Mouse (Mus musculus): Measurements from ENCODE around the gene Srrm3.

Gene Srrm3

DNA sequence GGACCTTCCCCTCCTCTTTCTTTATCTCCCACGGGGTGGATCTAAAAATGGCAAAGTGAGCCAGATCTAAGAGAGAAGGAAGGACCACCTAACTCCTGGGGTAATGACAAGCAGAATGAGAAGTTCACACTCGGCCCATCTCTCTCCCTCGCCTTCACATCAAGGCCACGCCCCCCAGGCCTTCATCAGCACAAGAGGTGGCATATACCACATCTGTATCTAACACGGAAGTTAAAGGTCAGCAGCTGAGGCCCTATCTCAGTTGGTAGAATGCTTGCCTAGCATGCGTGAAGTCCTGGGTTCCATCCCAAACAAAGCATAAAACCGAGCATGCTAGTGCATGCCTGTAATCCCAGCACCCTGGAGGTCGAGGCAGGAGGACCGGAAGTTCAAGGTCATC is 67.1 kb downstream of the Srrm3 start:
- no peak for DNase-seq

DNA sequence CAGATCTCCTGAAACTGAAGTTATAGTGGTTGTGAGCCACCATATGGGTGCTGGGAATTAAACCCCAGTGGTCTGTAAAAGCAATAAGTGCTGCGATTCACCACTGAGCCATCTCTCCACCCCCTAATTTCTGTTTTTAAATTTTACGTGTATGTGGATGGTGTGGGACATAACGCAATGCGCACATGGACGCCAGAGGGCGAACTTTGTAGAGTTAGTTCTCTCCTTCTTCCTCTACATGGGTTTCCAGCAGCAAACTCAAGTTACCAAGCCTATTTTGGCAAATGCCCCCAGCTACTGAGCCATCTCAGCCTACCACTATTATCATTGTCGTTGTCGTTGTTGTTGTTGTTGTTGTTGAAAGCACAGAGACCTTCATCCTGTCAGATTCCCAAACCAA is 70.5 kb downstream of the Srrm3 start:
- peak; percentile 77 for DNase-seq

DNA sequence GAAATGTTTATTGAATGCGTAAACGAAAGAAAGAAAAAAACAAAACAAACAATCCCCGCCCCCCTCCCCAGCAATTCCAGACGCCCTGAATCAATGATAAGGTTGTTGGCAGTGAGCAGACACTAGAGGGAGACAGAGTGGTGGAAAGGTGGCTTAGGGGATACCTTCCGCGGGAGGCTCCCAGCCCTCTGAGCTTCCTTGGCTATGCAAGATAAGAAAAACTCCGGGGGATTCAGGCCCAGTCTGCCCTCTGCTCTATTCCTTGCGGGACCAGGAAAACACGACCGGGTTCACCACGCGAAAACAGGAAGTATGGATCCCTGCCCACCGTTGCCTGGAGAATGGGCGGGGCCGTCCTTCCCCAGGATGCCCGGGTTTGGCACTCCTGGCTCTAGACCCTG is 71.1 kb downstream of the Srrm3 start:
- peak; percentile 49 for DNase-seq

DNA sequence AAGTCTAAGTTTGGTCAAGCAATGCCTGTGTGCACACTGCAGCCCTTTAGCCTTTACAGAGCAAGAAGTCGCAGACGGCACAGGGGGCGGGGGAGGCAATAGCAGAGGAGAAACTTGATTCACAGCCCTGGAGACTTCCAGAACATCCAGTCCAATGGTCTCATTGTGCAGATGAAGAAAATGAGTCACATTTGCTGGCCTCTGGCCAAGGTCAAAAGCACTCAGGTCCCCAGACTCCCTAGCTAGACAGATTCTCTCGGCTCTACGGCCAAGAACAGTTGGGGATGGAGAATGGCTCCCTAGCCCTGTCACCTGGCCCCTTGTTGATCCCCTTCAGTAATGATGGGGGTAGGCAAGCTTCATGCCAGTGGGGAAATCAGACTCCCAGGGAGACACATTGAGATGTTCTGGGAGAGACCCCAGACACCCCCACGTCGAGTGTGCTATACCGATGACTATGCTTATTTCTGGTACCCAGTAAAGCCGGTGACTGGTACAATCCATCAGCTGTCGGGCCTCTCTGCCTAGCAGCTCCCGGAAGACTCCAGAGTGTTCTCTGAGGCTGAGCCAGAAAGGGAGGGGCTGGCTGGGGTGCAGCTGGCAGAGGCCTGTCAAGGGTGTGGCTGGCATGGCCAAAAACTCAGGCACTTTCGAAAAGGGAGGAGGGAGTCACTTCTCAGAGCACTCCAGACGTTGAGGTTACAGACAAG is 72.9 kb downstream of the Srrm3 start:
- DNase-seq, result no peak

DNA sequence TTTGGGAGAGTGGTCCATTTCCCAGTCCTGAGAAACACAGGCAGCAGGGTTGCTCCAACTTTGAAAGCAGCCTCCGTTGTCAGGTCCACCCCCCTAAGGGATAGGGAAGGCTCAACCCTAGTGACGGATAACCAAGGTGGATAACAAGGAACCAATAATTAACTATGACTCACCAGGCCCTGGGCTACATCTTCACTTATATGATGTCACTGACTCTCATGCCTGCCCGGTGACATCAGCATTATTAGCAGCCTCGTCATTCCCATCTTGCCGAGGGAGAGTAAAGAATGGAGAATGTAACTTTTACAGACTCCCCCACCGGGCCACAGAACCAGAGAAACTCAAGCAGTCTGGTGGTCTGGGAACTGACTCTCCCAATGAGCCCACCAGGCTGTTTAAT is 78.0 kb downstream of the Srrm3 start:
- no peak for DNase-seq

DNA sequence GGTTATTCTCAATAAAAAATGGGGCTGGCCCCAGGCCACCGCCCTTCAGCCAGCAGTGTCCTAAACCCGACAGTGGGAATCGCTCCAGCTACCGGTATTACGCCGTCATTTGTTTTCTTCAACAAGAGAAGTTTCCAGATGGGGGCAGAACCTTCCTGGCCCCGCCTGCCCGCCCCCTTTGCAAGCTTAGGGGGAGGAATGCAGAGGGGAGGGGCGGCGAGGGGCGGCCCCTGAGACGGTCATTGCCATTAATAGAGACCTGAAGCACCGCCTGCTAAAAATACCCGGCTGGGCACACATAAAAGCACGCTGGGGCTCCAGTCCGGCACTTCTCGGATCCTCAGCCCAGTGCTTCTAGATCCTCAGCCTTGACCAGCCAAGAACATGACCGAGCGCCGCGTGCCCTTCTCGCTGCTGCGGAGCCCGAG is 81.0 kb downstream of the Srrm3 start, which contains the start of gene Hspb1:
Hspb1 (plus strand) TSS at position 245 of the 428 bp plus-strand sequence.
- DNase-seq, result no peak

DNA sequence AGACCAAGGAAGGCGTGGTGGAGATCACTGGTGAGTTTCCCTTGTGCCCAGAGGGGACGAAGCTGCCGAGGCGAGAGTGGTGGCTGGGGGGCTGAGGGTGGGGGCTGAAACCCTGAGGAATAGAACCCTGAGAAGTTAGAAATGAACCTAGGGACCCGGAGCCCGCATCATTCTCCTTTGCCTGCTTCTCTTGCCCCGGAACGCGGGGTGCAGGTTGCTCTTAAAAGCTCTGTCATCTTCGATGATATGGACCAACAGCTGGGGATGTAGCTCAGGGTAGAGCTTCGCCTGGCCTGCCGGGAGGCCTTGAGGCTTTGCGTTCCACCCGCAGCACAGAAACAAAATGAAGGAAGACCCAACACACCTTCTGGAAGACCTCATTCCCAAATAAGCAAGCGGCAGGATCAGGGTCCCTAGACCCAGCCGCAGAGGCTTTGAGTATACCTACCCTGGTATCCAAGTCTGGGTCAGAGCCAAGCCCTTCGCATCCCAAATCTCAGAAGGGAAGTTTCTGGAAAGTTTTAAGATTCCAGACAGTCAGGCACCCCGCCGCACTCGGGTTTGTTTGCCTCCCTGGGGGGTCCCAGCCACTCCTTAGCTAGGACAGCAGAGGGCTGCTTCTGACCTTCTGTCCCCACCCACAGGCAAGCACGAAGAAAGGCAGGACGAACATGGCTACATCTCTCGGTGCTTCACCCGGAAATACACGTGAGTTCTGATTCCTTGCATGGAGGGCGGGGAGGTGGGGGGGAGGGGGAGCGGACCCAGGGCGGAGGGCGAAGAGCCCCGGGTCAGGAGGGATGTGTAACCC is 81.9 kb downstream of the Srrm3 start:
- DNase-seq, result no peak

DNA sequence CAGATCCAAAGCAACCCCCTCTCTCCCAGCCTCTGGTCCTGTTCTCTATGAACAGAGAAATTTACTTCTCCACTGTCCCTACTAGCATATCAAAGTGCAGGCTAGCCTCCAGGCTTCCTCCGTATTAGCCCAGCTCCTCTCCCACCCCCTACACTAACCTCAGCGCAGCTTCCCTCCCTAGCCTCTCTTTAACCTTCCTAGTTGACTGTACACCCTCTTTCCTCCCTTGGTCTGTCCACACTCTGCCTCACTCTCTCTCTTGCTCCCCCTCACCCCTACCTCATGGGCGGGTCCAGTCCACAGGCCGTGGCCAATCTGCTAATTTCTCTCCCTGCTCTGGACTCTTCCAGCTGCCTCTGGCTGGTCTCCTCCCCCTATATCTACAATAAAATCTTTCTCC is 83.6 kb downstream of the Srrm3 start:
- no peak for DNase-seq

DNA sequence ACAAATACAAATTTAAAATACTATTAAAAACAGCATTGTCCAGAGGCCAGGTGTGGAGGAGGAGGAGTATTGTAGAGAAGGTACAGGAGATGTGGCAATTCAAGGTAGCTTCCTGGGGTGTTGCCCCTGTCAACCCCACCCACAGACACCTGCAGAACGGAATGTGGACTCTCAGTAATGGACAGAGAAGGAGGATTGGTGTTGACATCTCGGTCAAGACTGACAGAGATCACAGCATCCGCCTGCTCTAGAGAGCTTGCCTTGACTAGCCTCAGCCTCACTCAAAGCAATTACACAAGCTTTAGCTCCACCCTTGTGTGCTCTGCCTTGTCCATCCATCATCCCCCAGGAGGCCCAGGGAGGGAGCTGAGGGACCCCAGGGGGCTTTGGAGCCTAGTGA is 84.2 kb downstream of the Srrm3 start:
- no peak for DNase-seq

DNA sequence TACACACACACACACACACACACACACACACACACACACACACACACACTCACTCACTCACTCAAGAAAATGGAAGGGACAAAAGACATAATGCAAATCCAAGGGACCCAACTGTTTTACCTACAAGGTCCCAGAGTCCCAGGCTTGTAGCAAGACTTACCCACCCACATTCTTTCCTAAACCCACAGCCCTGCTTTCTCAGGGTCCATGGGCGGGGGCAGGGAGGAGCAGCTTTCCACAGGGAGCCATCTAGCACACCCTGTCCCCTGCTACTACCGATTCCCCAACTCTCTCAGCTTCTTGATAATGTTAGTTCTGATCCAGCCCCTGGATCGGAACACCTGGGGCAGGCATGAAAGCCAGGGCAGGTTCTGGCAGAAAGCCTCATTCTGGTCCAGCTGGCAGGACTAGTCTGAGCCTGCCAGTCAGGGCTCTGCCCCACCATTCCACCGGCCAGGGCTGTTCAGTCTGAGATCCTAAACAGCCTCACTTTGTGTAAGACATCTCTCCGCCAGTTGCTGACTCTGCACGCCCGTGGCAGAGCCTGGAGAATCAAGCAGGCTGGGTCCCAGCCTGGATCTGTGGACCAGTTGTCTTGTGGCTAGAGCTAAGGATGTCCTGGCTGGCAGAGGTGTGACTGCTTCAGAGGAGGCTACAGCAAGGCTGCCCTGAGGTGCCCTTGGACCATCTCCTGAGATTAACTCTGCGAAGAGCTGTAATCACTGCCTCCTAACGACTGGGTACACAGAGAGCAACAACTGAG is 86.1 kb downstream of the Srrm3 start:
- no peak for DNase-seq

DNA sequence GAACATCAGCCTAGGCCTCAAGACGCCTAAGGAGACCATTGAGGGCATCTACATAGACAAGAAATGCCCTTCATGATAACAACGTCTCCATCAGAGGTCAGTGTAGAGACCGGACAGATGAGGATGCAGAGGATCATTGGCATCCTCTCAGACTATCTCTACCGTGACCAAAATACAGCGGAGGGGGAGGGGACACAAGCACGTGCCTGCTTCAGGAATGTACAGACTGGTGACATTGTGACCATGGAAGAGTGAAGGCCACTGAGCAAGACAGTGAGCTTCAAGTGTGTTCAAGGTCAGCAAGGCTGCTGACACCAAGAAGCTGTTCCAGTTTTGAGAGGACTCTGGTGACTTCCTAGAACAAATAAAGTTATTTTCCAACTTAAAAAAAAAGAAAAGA is 88.3 kb downstream of the Srrm3 start:
- DNase-seq, result no peak

DNA sequence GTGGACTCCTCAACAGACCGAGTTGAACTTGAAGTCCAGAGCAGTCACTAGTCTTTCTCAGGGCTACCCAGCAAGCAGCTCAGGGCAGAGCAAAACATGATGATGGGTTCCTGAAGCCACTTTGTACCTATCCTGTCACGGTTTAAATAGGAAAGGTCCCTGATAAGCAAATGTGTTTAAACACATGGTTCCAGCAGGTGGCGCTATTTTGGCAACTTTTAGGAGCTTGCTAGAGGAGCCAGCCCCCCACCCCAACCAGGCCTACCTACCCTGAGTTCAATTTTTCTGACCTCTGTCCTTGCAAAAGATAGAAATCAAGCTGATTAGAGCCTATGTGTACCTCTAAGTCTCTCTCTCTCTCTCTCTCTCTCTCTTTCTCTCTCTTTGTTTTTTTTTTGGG is 91.3 kb downstream of the Srrm3 start:
- peak; percentile 55 for DNase-seq

DNA sequence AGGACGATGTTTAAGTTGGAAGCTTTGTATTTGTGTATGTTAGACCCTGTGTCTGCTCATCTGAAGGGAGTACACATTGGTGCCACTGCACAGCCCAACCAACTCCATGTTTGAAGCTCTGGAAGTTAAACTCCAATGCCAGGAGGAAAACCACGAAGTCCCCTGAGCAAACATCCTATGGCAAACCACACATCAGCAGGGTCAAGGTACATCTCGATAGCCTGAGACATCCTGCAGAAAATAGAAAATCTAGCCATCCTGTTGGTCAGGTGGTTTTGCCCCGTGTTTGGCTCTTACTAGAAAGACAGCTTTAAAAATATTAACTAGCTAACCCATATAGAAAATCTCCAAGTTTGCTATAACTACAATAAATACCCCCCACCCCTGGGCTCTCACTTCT is 92.3 kb downstream of the Srrm3 start:
- DNase-seq, result no peak

DNA sequence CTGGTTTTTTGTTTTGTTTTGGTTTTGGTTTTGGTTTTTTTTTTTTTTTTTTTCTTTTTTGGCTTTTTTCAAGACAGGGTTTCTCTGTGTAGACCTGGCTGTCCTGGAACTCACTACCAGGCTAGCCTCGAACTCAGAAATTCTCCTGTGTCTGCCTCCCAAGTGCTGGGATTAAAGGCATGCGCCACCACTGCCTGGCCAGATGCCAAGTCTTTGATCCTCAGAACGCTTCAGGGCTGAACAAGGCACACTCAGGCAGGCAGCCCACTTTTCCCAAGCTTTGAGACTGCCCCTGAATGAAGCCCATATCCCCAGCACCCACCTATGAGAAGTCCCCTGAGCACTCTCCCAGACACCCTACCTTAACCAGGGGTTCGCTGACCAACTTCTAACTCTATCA is 93.1 kb downstream of the Srrm3 start:
- DNase-seq, result no peak

DNA sequence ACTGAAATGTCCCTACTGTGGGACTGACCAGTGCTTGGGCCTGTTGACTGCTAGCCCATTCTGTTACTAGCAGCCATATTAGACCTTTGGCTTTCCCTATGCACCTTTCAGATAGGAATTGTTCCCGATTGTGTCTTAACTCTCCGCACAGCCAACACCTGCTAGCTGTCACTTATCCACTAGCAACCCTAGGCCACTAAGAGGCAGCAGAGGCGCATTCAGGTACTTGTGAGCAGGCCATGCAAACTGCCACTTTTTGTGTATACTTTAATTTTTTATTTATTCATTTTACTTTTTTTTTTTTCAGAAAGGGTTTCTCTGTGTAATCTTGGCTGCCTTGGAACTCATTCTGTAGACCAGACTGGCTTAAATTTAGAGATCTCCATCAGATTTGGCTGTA is 94.0 kb downstream of the Srrm3 start:
- no peak for DNase-seq

DNA sequence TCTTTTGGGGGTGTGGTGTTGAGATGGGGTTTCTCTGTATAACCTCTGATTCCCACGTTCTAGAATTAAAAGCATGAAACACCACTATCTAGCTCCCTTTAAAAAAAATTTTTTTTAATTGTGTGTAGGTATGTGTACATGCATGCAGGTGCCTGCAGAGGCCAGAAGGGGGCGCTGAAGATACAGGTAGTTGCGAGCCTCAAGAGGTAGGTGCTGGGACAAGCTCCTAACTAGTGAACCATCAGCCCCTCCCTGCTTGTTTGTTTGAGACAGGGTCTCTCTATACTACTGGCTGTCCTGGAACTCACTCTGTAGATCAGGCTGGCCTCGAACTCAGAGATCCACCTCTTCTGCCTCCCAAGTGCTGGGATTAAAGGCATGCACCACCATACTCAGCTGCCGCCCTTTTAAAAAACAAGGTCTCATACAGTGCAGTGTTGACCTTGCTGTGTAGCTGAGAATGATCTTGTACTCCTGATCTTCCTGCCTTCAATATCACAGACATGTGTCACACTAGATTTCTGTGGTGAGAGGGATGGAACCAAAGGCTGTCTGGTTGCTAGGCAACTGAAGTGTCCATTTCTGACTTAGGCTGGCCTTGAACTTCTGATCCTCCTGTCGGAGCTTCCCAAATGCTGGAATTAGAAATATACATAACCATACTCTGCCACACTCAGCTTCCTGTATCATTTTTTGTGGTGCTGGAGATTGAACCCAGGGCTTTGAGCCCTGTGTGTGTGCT is 94.8 kb downstream of the Srrm3 start:
- DNase-seq, result no peak

DNA sequence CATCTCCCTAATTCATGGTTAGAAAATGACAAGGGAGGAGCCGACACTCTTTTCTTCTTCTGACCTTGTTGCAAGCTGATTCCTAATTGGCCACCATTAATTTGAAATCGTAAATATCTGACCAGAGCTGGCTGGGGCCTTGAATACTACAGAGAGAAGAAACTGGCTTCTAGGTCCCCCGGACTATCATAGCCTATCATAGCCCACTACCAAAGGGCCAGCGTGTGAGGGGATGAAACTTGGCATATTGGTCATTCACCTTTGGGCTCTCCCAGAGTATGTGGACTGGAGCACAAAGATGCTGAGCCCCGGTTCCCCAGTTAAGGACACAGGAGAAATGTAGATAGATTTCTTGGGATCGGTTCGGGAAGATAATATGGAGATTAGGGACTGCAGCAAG is 96.4 kb downstream of the Srrm3 start:
- no peak for DNase-seq

DNA sequence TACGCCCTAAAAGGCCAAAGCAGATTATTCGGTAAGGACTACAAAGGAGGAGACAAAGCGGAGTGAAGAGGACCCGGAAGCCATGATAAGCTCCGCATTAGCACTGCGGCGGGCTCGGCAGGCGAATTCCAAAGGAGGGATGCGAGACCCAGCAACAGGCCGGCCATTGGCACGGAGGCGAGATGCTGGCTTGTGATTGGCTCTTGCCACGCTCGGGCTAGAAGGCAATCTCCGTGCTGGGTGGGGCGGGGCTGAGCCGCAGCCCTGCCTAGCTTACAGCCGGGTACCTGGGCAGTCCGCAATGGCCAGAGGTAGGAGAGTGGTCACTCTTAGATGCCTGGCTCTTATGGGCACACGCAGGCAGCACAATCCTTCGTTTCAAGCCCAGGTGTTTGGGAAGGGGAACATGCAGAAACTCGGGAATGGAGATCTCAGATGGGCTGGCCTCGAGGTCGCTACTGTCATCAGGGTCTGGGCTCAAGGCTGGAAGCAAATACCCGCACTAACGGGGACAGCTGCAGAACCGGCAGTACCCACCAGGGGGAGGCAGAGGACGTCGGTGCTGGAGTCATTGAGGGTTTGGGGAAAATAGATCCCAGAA is 97.0 kb downstream of the Srrm3 start:
- peak; percentile 91 for DNase-seq

DNA sequence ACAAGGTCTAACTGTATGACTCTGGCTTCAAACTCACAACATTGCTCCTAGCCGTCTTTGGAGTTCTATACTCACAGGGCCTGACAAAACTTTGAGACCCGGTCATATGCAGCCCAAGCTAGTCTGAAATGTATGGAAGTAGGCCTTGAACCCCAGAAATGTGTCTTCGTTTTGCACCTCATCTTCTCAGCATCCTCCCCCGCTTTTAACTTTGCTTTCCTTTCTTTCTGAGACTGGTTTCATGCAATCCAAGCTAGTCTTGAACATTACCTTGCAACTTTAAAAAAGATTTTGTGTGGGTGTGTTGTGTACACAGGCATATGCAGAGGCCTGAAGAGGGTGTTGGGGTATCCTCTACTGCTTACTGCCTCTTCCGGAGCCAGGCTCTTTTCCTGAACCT is 97.6 kb downstream of the Srrm3 start:
- no peak for DNase-seq

DNA sequence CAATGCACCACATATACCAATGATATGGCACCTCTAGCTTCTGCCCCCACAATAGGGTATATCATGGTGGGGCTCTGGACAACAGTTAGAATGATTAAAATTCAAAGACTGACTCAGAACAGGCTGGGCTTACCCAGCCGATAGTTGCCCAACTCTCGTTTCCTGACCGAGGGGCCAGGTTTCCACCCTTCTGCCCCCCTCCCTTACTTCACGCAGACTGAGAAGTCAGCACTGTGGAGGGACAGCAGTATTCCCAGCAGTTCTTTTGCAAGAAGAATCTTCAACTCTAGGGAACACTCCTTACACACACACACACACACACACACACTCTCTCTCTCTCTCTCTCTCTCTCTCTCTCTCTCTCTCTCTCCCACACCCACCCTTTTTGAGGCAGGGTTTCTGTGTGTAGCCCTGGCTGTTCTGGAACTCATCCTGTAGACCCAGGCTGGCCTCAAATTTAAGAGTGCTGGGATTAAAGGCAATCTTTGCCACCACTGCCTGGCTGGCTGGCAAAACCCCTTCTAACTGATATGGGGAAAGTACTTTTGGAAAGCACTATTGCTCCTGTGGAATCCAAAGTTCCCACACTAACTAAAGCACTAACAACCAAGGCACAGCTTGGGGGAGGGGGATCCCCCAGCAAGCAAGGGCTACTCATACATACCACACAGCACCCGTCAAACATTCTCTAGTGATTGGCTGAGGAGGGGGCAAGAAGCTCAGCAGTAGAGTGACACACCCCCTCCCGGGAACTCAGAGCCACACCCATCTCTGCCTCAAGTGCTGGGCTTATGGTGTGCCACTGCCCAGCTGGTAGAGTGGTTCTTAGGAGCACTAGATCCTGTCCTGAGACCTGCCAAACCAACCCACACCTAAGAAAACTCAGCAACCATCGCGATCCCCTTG is 98.9 kb downstream of the Srrm3 start:
- DNase-seq, result no peak

DNA sequence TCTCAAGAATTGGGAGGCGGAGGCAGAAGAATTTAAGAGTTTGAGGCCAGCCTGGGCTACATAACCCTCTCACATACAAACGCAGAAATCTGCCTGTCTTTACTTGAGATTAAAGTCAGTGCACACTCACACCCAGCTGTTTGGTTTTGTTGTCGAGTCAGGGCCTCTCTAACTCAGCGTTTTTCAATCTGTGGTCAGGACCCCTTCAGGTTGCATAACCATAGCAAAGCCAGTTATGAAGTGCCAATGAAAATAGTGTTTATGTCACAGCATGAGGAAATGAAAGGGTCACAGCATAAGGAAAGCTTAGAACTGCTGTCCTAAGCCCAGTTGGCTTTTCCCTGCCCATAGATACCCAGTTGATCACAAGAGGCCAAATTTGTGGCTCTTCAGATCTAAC is 100.2 kb downstream of the Srrm3 start:
- no peak for DNase-seq

DNA sequence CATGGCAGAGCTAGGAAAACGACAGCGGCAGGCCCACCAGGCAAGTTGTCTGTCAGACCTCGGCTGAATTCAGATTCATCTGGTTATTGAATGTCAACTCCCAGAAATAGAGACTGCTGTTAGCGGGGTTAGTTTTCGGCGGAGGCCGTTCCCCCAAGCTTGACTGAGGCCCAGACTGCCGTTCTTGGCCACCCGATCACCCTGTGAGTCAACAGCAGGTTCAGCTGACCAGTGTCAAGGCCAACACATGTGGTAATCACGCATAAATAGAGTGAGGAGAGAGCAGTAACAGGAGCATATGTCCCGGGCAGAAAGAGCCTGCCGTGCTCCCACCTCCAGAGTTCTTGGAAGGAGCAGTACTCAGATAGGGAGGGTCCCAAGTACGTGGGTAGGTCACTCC is 100.6 kb downstream of the Srrm3 start:
- no peak for DNase-seq
